In genomic region chr10:88503421-88504314, GRCm38 (mm10) we compare ENCODE assay signal across 8 mouse cellular contexts. TPM values are rescaled to one million over a fixed set of nuclear protein-coding genes. Genes with fewer than 3 reads are reported as not detected.
DNase-seq lines count a peak whose midpoint lies in the region; ATAC-seq and TF ChIP-seq lines count a peak whose summit lies in the region.

Gene Chpt1 (minus strand): TSS chr10:88504073.

- WGBS in embryonic facial prominence, embryonic 12.5 days, result under 1% methylated on average over 55 of the region's 80 CpGs
- 2% methylated on average over 54 of the region's 80 CpGs for WGBS in kidney, adult 2 months
- under 1% methylated on average over 48 of the region's 80 CpGs for WGBS in limb, embryonic 13.5 days
- whole genome bisulfite sequencing in midbrain, embryonic 15.5 days, result under 1% methylated on average over 56 of the region's 80 CpGs
- WGBS in spleen, adult 2 months, result 1% methylated on average over 72 of the region's 80 CpGs

- no peaks in the 10 kb centered on the region for H3K27me3 ChIP-seq in embryonic facial prominence, embryonic 12.5 days
- H3K27me3 ChIP-seq in kidney, adult 2 months (replicated peaks; ENCODE audit: control insufficient read depth, insufficient read depth, low read length), result no peaks in the 10 kb centered on the region
- no peaks in the 10 kb centered on the region for H3K27me3 ChIP-seq in limb, embryonic 13.5 days
- H3K27me3 ChIP-seq in midbrain, embryonic 15.5 days (replicated peaks), result no peaks in the 10 kb centered on the region
- no peaks in the 10 kb centered on the region for H3K27me3 ChIP-seq in spleen, adult 2 months (ENCODE audit: control insufficient read depth, insufficient read depth, low read length)

- peak; percentile 33 for TF ChIP-seq POLR2A in kidney, adult 2 months (IDR thresholded peaks at IDR 0.05; ENCODE audit: low read depth, low read length)
- TF ChIP-seq POLR2A in spleen, adult 2 months (IDR thresholded peaks at IDR 0.05; ENCODE audit: low read depth, low read length), result no peak

- H3K4me3 ChIP-seq in embryonic facial prominence, embryonic 12.5 days, result peak within 1 kb of the TSS; percentile 69
- peak within 1 kb of the TSS; percentile 100 for H3K4me3 ChIP-seq in kidney, adult 2 months (ENCODE audit: insufficient read depth, low read depth, low read length)
- peak within 1 kb of the TSS; percentile 76 for H3K4me3 ChIP-seq in limb, embryonic 13.5 days
- peak within 1 kb of the TSS; percentile 75 for H3K4me3 ChIP-seq in midbrain, embryonic 15.5 days
- H3K4me3 ChIP-seq in spleen, adult 2 months (ENCODE audit: extremely low read depth, insufficient read depth, insufficient read length), result peak within 1 kb of the TSS; percentile 79

- peak; percentile 82 for DNase-seq in 3134 (ENCODE audit: extremely low read depth, insufficient read length, low spot score)
- peak; percentile 92 to 97 for DNase-seq in adrenal gland, postnatal 36 days
- peak; percentile 91 to 93 for DNase-seq in heart, adult 18-20 months
- peak; percentile 97 for DNase-seq in kidney, adult 2 months
- DNase-seq in spleen, adult 2 months (ENCODE audit: low read depth in 1 of 2, low spot score in 2 of 2), result peak; percentile 49 to 81

- peak; percentile 94 for ATAC-seq in embryonic facial prominence, embryonic 12.5 days (ENCODE audit: insufficient number of reproducible peaks, insufficient read depth, low FRiP score, low TSS enrichment)
- ATAC-seq in limb, embryonic 13.5 days (ENCODE audit: low FRiP score, low read depth), result peak; percentile 95
- peak; percentile 97 for ATAC-seq in midbrain, embryonic 15.5 days (replicated peaks)

- H3K9me3 ChIP-seq in embryonic facial prominence, embryonic 12.5 days, result no peaks in the 10 kb centered on the region
- no peaks in the 10 kb centered on the region for H3K9me3 ChIP-seq in limb, embryonic 13.5 days
- no peaks in the 10 kb centered on the region for H3K9me3 ChIP-seq in midbrain, embryonic 15.5 days

- peak within 1 kb of the TSS; percentile 86 for H3K4me2 ChIP-seq in embryonic facial prominence, embryonic 12.5 days (replicated peaks)
- peak within 1 kb of the TSS; percentile 86 for H3K4me2 ChIP-seq in limb, embryonic 13.5 days (replicated peaks)
- H3K4me2 ChIP-seq in midbrain, embryonic 15.5 days, result peak within 1 kb of the TSS; percentile 69

- H3K27ac ChIP-seq in embryonic facial prominence, embryonic 12.5 days, result peak within 1 kb of the TSS; percentile 73
- H3K27ac ChIP-seq in kidney, adult 2 months (ENCODE audit: insufficient read depth, low read depth, low read length), result peak within 1 kb of the TSS; percentile 100
- H3K27ac ChIP-seq in limb, embryonic 13.5 days, result peak within 1 kb of the TSS; percentile 78
- peak within 1 kb of the TSS; percentile 86 for H3K27ac ChIP-seq in midbrain, embryonic 15.5 days
- peak within 1 kb of the TSS; percentile 42; the same call in 1 of the 2 replicates for H3K27ac ChIP-seq in spleen, adult 2 months (ENCODE audit: insufficient read depth, low read length)

- no peaks in the 10 kb centered on the region for H3K36me3 ChIP-seq in embryonic facial prominence, embryonic 12.5 days
- H3K36me3 ChIP-seq in kidney, adult 2 months (ENCODE audit: control insufficient read depth, insufficient read depth, low read length), result peaks cover 4% of the 10 kb centered on the region; the same call in 1 of the 2 replicates
- no peaks in the 10 kb centered on the region for H3K36me3 ChIP-seq in limb, embryonic 13.5 days
- H3K36me3 ChIP-seq in midbrain, embryonic 15.5 days (replicated peaks), result no peaks in the 10 kb centered on the region
- H3K36me3 ChIP-seq in spleen, adult 2 months (ENCODE audit: control insufficient read depth, insufficient read depth, low read length), result no peaks in the 10 kb centered on the region

- TF ChIP-seq CTCF in kidney, adult 2 months (conservative IDR thresholded peaks at IDR 0.05; ENCODE audit: insufficient read depth, insufficient read length, low read depth, low read length), result no peak
- TF ChIP-seq CTCF in spleen, adult 2 months (IDR thresholded peaks at IDR 0.05; ENCODE audit: extremely low read depth, insufficient read depth, insufficient read length, insufficient replicate concordance), result no peak

- H3K4me1 ChIP-seq in embryonic facial prominence, embryonic 12.5 days, result peaks cover 23% of the 10 kb centered on the region
- peaks cover 20% of the 10 kb centered on the region for H3K4me1 ChIP-seq in kidney, adult 2 months (ENCODE audit: control insufficient read depth, insufficient read depth, low read length)
- H3K4me1 ChIP-seq in limb, embryonic 13.5 days, result peaks cover 26% of the 10 kb centered on the region
- H3K4me1 ChIP-seq in midbrain, embryonic 15.5 days, result peaks cover 22% of the 10 kb centered on the region
- no peaks in the 10 kb centered on the region for H3K4me1 ChIP-seq in spleen, adult 2 months (ENCODE audit: control insufficient read depth, insufficient read depth, insufficient read length)

- H3K9ac ChIP-seq in embryonic facial prominence, embryonic 12.5 days, result peak within 1 kb of the TSS; percentile 79
- peak within 1 kb of the TSS; percentile 89 for H3K9ac ChIP-seq in limb, embryonic 13.5 days
- peak within 1 kb of the TSS; percentile 91 for H3K9ac ChIP-seq in midbrain, embryonic 15.5 days

RNA-seq across cellular contexts. Expression of gene Chpt1, which starts in this region (rescaled TPM):
- total RNA-seq in adrenal gland, postnatal 36 days (2021), result 100 to 1,000 TPM; 342 to 431 TPM
- polyA plus RNA-seq in embryonic facial prominence, embryonic 12.5 days (2016; fragmentation: Nextera tagmentation; extraction: Ambion mirVana), result 27.9 and 30.8 TPM in 2 replicates
- total RNA-seq in heart, adult 18-20 months (2021), result 100 to 1,000 TPM; 329 to 344 TPM
- polyA plus RNA-seq in kidney, adult 2 months (2012; rRNA removed), result 524 and 550 TPM in 2 replicates
- polyA plus RNA-seq in limb, embryonic 13.5 days (2015; fragmentation: Nextera tagmentation; extraction: Ambion mirVana), result 21.0 and 24.5 TPM in 2 replicates
- 15.1 and 16.2 TPM in 2 replicates for polyA plus RNA-seq in midbrain, embryonic 15.5 days (2015; fragmentation: Nextera tagmentation; extraction: Ambion mirVana)
- polyA plus RNA-seq in spleen, adult 2 months (2012; rRNA removed), result 9.8 and 13.2 TPM in 2 replicates

Comparison
In these comparisons a context has a peak if more than half of its experiments do, and no peak if none do; other contexts are left out.
1. Peak in every context shown above with its lines: DNase-seq, ATAC-seq, H3K4me3 ChIP-seq and H3K27ac ChIP-seq.
2. RNA of gene Chpt1 (polyA plus RNA-seq): 524 to 550 TPM in kidney, adult 2 months; 27.9 to 30.8 TPM in embryonic facial prominence, embryonic 12.5 days, 21.0 to 24.5 TPM in limb, embryonic 13.5 days, 15.1 to 16.2 TPM in midbrain, embryonic 15.5 days and 9.8 to 13.2 TPM in spleen, adult 2 months; every median in the first group is over 10 times any median in the second.
3. H3K27ac ChIP-seq: peak in every context shown above with its lines; median percentile 100 in kidney, adult 2 months; 86 in midbrain, embryonic 15.5 days; 78 in limb, embryonic 13.5 days; 73 in embryonic facial prominence, embryonic 12.5 days; 42 in spleen, adult 2 months.